In genomic region chr13:39647367-39647766, GRCm38 (mm10) we compare ENCODE assay signal across 9 mouse cellular contexts.
DNase-seq lines count a peak whose midpoint lies in the region; ATAC-seq and TF ChIP-seq lines count a peak whose summit lies in the region.
"Had no signal": no experiment of that assay in that cellular context is flagged by ENCODE, and none has a peak within 500 bp of the region (broad histone marks: within the 10 kb centered on the region; RNA-seq: fewer than 3 reads in every experiment).

No protein-coding gene starts in this region.

- no peak for ATAC-seq in limb, embryonic 11.5 days (ENCODE audit: insufficient number of reproducible peaks, low FRiP score, low TSS enrichment, low read depth)

- H3K4me2 ChIP-seq in limb, embryonic 11.5 days (ENCODE audit: low read depth, severe bottlenecking) = no peak overlapping the region
- H3K4me2 ChIP-seq: heart, embryonic 15.5 days had no signal

- no peaks in the 10 kb centered on the region for H3K27me3 ChIP-seq in limb, embryonic 11.5 days (ENCODE audit: control insufficient read depth, insufficient read depth, low read length)
- H3K27me3 ChIP-seq: heart, embryonic 15.5 days had no signal

- WGBS in limb, embryonic 11.5 days = 14% methylated on average over 9 of the region's 9 CpGs
- 23% methylated on average over 9 of the region's 9 CpGs for WGBS in olfactory bulb, adult 2 months

- H3K4me3 ChIP-seq in cortical plate, adult 2 months (ENCODE audit: insufficient read depth, low read length) = no peak overlapping the region
- H3K4me3 ChIP-seq in limb, embryonic 11.5 days (ENCODE audit: low read depth, low read length) = no peak overlapping the region
- H3K4me3 ChIP-seq in olfactory bulb, adult 2 months (ENCODE audit: insufficient read depth, low read depth, low read length) = no peak overlapping the region
- H3K4me3 ChIP-seq: heart, embryonic 15.5 days had no signal

- no peaks in the 10 kb centered on the region for H3K9me3 ChIP-seq in limb, embryonic 11.5 days (ENCODE audit: control insufficient read depth, low read length)
- H3K9me3 ChIP-seq: heart, embryonic 15.5 days had no signal

- peak; percentile 5 for DNase-seq in gastrocnemius, postnatal 10 days
- no peak for DNase-seq in gastrocnemius, adult 18-20 months (ENCODE audit: low spot score)
- DNase-seq in ES-CJ7 (ENCODE audit: low read depth, low spot score) = peak; percentile 62
- DNase-seq in kidney, adult 8-10 months = peak; percentile 2 to 57
- peak; percentile 70 for DNase-seq in limb, embryonic 11.5 days (ENCODE audit: low spot score)
- DNase-seq in gastrocnemius, adult 8-10 months (ENCODE audit: low spot score in 2 of 2) = no peak

- no peaks in the 10 kb centered on the region for H3K4me1 ChIP-seq in cortical plate, adult 2 months (ENCODE audit: control insufficient read depth, insufficient read depth, low read length)
- H3K4me1 ChIP-seq in limb, embryonic 11.5 days (ENCODE audit: control insufficient read depth, insufficient read depth, low read length) = 0 out of 2 replicates have a peak, but pooled peaks cover 3% of the 10 kb centered on the region
- H3K4me1 ChIP-seq in olfactory bulb, adult 2 months (ENCODE audit: control insufficient read depth, insufficient read depth, low read length) = no peaks in the 10 kb centered on the region
- H3K4me1 ChIP-seq: heart, embryonic 15.5 days had no signal

- no peak overlapping the region for H3K27ac ChIP-seq in cortical plate, adult 2 months (ENCODE audit: insufficient read depth, low read length)
- no peak overlapping the region for H3K27ac ChIP-seq in limb, embryonic 11.5 days (replicated peaks; ENCODE audit: low read depth, low read length)
- H3K27ac ChIP-seq in olfactory bulb, adult 2 months (ENCODE audit: insufficient read depth, low read depth, low read length) = no peak overlapping the region
- H3K27ac ChIP-seq: heart, embryonic 15.5 days had no signal

- no peaks in the 10 kb centered on the region for H3K36me3 ChIP-seq in limb, embryonic 11.5 days (ENCODE audit: control insufficient read depth, insufficient read depth, low read length)
- H3K36me3 ChIP-seq: heart, embryonic 15.5 days had no signal

- TF ChIP-seq CTCF in cortical plate, adult 2 months (IDR thresholded peaks at IDR 0.05; ENCODE audit: extremely low read depth, insufficient read depth, low read length) = peak; percentile 76
- peak; percentile 40; the same call in 1 of the 2 replicates for TF ChIP-seq CTCF in olfactory bulb, adult 2 months (IDR thresholded peaks at IDR 0.05; ENCODE audit: insufficient read depth, low read depth, low read length)

- H3K9ac ChIP-seq in limb, embryonic 11.5 days (ENCODE audit: low read length) = no peak overlapping the region
- H3K9ac ChIP-seq: heart, embryonic 15.5 days had no signal

- no peak for TF ChIP-seq POLR2A in cortical plate, adult 2 months (IDR thresholded peaks at IDR 0.05; ENCODE audit: extremely low read depth, insufficient read depth, low read length)
- no peak for TF ChIP-seq POLR2A in olfactory bulb, adult 2 months (IDR thresholded peaks at IDR 0.05; ENCODE audit: insufficient read depth, low read depth, low read length)

Comparison
In these comparisons a context has a peak if more than half of its experiments do, and no peak if none do; other contexts are left out.
1. DNase-seq: peak in gastrocnemius, postnatal 10 days (single experiment), ES-CJ7 (single experiment), kidney, adult 8-10 months (2 of 2) and limb, embryonic 11.5 days (single experiment); none in gastrocnemius, adult 18-20 months (single experiment) and gastrocnemius, adult 8-10 months (0 of 2).